ENCODE assay signal across 8 mouse cellular contexts in the genomic region with DNA sequence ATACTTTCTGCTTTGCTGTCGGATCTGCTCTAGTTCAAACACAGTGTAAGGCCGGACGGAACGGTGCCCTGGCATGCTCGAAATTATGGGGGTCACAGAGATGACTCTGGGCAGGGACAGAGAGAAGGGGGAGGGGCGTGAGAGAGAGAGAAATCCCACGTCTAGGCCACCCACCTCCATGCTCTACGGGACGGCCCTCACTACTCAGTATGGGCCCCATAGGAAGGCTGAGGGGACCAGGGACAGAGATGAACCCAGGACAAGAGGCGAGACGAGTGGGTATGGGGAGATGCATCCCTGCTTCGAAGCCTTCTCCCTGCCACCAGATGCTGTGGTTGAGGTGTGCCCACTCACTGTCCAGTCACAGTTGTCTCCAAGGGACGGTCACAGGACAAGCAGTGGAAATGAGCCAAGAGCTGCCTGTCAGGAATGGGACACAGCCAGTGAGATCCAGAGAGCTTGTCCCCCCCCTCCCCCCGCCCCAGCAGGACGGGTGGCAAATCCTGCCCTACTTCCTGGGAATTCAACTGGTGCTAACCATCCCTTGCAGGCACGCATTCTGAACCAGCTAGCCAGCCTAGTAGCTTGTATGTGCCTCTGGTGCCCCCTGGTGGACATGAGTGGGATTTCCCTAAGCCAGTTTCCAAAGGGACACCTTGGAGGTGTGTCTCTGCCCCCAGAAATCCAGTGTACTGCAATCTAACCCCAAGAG. TPM values are rescaled to one million over a fixed set of nuclear protein-coding genes. Genes with fewer than 3 reads are reported as not detected.
DNase-seq lines count a peak whose midpoint lies in the region; ATAC-seq and TF ChIP-seq lines count a peak whose summit lies in the region.

No protein-coding gene starts in this region.

- H3K36me3 ChIP-seq in embryonic facial prominence, embryonic 15.5 days: no peaks in the 10 kb centered on the region
- no peaks in the 10 kb centered on the region for H3K36me3 ChIP-seq in heart, embryonic 11.5 days (ENCODE audit: control insufficient read depth, insufficient read depth, low read length)
- no peaks in the 10 kb centered on the region for H3K36me3 ChIP-seq in kidney, embryonic 15.5 days
- no peaks in the 10 kb centered on the region for H3K36me3 ChIP-seq in limb, embryonic 15.5 days

- H3K27ac ChIP-seq in bone marrow, adult 2 months (ENCODE audit: control insufficient read depth, insufficient read depth, low read depth, low read length, poor library complexity): no peak overlapping the region
- no peak overlapping the region for H3K27ac ChIP-seq in embryonic facial prominence, embryonic 15.5 days (replicated peaks)
- no peak overlapping the region for H3K27ac ChIP-seq in heart, embryonic 11.5 days (ENCODE audit: low read depth, low read length)
- no peak overlapping the region for H3K27ac ChIP-seq in kidney, embryonic 15.5 days
- H3K27ac ChIP-seq in limb, embryonic 15.5 days: no peak overlapping the region

- peaks cover 16% of the 10 kb centered on the region for H3K27me3 ChIP-seq in embryonic facial prominence, embryonic 15.5 days
- peaks cover 19% of the 10 kb centered on the region for H3K27me3 ChIP-seq in heart, embryonic 11.5 days (ENCODE audit: control insufficient read depth, insufficient read depth, low read length)
- H3K27me3 ChIP-seq in kidney, embryonic 15.5 days: peaks cover 22% of the 10 kb centered on the region
- H3K27me3 ChIP-seq in limb, embryonic 15.5 days: peaks cover 24% of the 10 kb centered on the region

- H3K4me3 ChIP-seq in bone marrow, adult 2 months (replicated peaks; ENCODE audit: control insufficient read depth, low read depth, low read length): no peak overlapping the region
- H3K4me3 ChIP-seq in embryonic facial prominence, embryonic 15.5 days (replicated peaks): no peak overlapping the region
- H3K4me3 ChIP-seq in heart, embryonic 11.5 days (ENCODE audit: low read depth, low read length): no peak overlapping the region
- 0 out of 2 replicates have a peak overlapping the region, but pooled peaks have one; percentile 15 for H3K4me3 ChIP-seq in kidney, embryonic 15.5 days (replicated peaks)
- H3K4me3 ChIP-seq in limb, embryonic 15.5 days: no peak overlapping the region

- no peaks in the 10 kb centered on the region for H3K9me3 ChIP-seq in embryonic facial prominence, embryonic 15.5 days (replicated peaks)
- H3K9me3 ChIP-seq in heart, embryonic 11.5 days (replicated peaks; ENCODE audit: control insufficient read depth, low read length): no peaks in the 10 kb centered on the region
- no peaks in the 10 kb centered on the region; the same call in 1 of the 2 replicates for H3K9me3 ChIP-seq in kidney, embryonic 15.5 days (replicated peaks)
- H3K9me3 ChIP-seq in limb, embryonic 15.5 days: no peaks in the 10 kb centered on the region

- DNase-seq in 3T3-L1 (ENCODE audit: low read depth, low spot score): peak; percentile 96
- peak; percentile 68 to 84 for DNase-seq in monocyte, adult 2 months (ENCODE audit: low read depth in 1 of 2, low spot score in 2 of 2)
- DNase-seq in spleen, postnatal 36 days (ENCODE audit: low spot score in 2 of 2): peak; percentile 81 to 89

- H3K4me1 ChIP-seq in bone marrow, adult 2 months (ENCODE audit: control insufficient read depth, insufficient read depth, low read length): peaks cover 1% of the 10 kb centered on the region; the same call in 1 of the 2 replicates
- H3K4me1 ChIP-seq in embryonic facial prominence, embryonic 15.5 days: peaks cover 10% of the 10 kb centered on the region
- H3K4me1 ChIP-seq in heart, embryonic 11.5 days (ENCODE audit: control insufficient read depth, insufficient read depth, low read length): peaks cover under 1% of the 10 kb centered on the region
- peaks cover 39% of the 10 kb centered on the region for H3K4me1 ChIP-seq in kidney, embryonic 15.5 days
- H3K4me1 ChIP-seq in limb, embryonic 15.5 days: peaks cover 8% of the 10 kb centered on the region

- 61% methylated on average over 16 of the region's 16 CpGs for WGBS in bone marrow, adult 2 months
- 22% methylated on average over 16 of the region's 16 CpGs for WGBS in embryonic facial prominence, embryonic 15.5 days
- WGBS in heart, embryonic 11.5 days (ENCODE audit: insufficient replicate concordance): 24% methylated on average over 16 of the region's 16 CpGs
- WGBS in kidney, embryonic 15.5 days: 20% methylated on average over 16 of the region's 16 CpGs
- 24% methylated on average over 16 of the region's 16 CpGs for WGBS in limb, embryonic 15.5 days

- no peak overlapping the region for H3K9ac ChIP-seq in embryonic facial prominence, embryonic 15.5 days
- no peak overlapping the region for H3K9ac ChIP-seq in heart, embryonic 11.5 days (ENCODE audit: low read depth, low read length)
- H3K9ac ChIP-seq in kidney, embryonic 15.5 days: 0 out of 2 replicates have a peak overlapping the region, but pooled peaks have one; percentile 8
- no peak overlapping the region for H3K9ac ChIP-seq in limb, embryonic 15.5 days

- H3K4me2 ChIP-seq in embryonic facial prominence, embryonic 15.5 days (replicated peaks): peak overlapping the region; percentile 40
- H3K4me2 ChIP-seq in heart, embryonic 11.5 days: peak overlapping the region; percentile 46
- H3K4me2 ChIP-seq in kidney, embryonic 15.5 days: peak overlapping the region; percentile 46
- H3K4me2 ChIP-seq in limb, embryonic 15.5 days: peak overlapping the region; percentile 34

- no peak for TF ChIP-seq POLR2A in bone marrow, adult 2 months (IDR thresholded peaks at IDR 0.05; ENCODE audit: borderline replicate concordance, control insufficient read depth, low read depth, low read length)

- no peak; the same call in 1 of the 2 replicates for ATAC-seq in embryonic facial prominence, embryonic 15.5 days (ENCODE audit: insufficient number of reproducible peaks, low FRiP score, low TSS enrichment, low read depth)
- ATAC-seq in heart, embryonic 11.5 days (replicated peaks; ENCODE audit: insufficient number of reproducible peaks, low FRiP score, low TSS enrichment): no peak
- peak; percentile 26; the same call in 1 of the 2 replicates for ATAC-seq in kidney, embryonic 15.5 days (replicated peaks; ENCODE audit: low FRiP score)
- ATAC-seq in limb, embryonic 15.5 days (ENCODE audit: insufficient number of reproducible peaks, low FRiP score, low TSS enrichment, low read depth): peak; percentile 11; the same call in 1 of the 2 replicates

- peak; percentile 99 for TF ChIP-seq CTCF in bone marrow, adult 2 months (IDR thresholded peaks at IDR 0.05; ENCODE audit: control insufficient read depth, insufficient read depth, low read length)

RNA-seq across cellular contexts. Expression of a gene that starts 11.9 kb away (rescaled TPM):
- polyA plus RNA-seq in bone marrow, adult 2 months (2011; ENCODE audit: insufficient read depth, insufficient read length, low replicate concordance, missing spikeins): 157 and 172 TPM in 2 replicates
- polyA plus RNA-seq in embryonic facial prominence, embryonic 15.5 days (2015; fragmentation: Nextera tagmentation; extraction: Ambion mirVana): 33.3 and 39.6 TPM in 2 replicates
- polyA plus RNA-seq in heart, embryonic 11.5 days (2014; fragmentation: Nextera tagmentation; extraction: Ambion mirVana): 60.6 and 68.3 TPM in 2 replicates
- polyA plus RNA-seq in kidney, embryonic 15.5 days (2015; fragmentation: Nextera tagmentation; extraction: Ambion mirVana): 45.7 and 58.1 TPM in 2 replicates
- 25.9 and 26.6 TPM in 2 replicates for polyA plus RNA-seq in limb, embryonic 15.5 days (2015; fragmentation: Nextera tagmentation; extraction: Ambion mirVana)

RNA-seq across cellular contexts. Expression of a gene that starts 20.3 kb away (rescaled TPM):
- polyA plus RNA-seq in bone marrow, adult 2 months (2011; ENCODE audit: insufficient read depth, insufficient read length, low replicate concordance, missing spikeins): not detected in 2 replicates
- 0.09 and 0.16 TPM in 2 replicates for polyA plus RNA-seq in embryonic facial prominence, embryonic 15.5 days (2015; fragmentation: Nextera tagmentation; extraction: Ambion mirVana)
- polyA plus RNA-seq in heart, embryonic 11.5 days (2014; fragmentation: Nextera tagmentation; extraction: Ambion mirVana): 0.31 TPM in 1 of 2 replicates, not detected in the other
- polyA plus RNA-seq in kidney, embryonic 15.5 days (2015; fragmentation: Nextera tagmentation; extraction: Ambion mirVana): 0.14 and 0.30 TPM in 2 replicates
- 0.09 and 0.15 TPM in 2 replicates for polyA plus RNA-seq in limb, embryonic 15.5 days (2015; fragmentation: Nextera tagmentation; extraction: Ambion mirVana)

RNA-seq across cellular contexts. Expression of a gene that starts 32.9 kb away (rescaled TPM):
- polyA plus RNA-seq in bone marrow, adult 2 months (2011; ENCODE audit: insufficient read depth, insufficient read length, low replicate concordance, missing spikeins): 14.2 and 14.5 TPM in 2 replicates
- polyA plus RNA-seq in embryonic facial prominence, embryonic 15.5 days (2015; fragmentation: Nextera tagmentation; extraction: Ambion mirVana): 15.7 and 17.0 TPM in 2 replicates
- 8.6 and 9.2 TPM in 2 replicates for polyA plus RNA-seq in heart, embryonic 11.5 days (2014; fragmentation: Nextera tagmentation; extraction: Ambion mirVana)
- polyA plus RNA-seq in kidney, embryonic 15.5 days (2015; fragmentation: Nextera tagmentation; extraction: Ambion mirVana): 12.4 and 12.5 TPM in 2 replicates
- 9.9 and 12.3 TPM in 2 replicates for polyA plus RNA-seq in limb, embryonic 15.5 days (2015; fragmentation: Nextera tagmentation; extraction: Ambion mirVana)

RNA-seq across cellular contexts. Expression of a gene that starts 48.2 kb away (rescaled TPM):
- 20.1 and 41.9 TPM in 2 replicates for polyA plus RNA-seq in bone marrow, adult 2 months (2011; ENCODE audit: insufficient read depth, insufficient read length, low replicate concordance, missing spikeins)
- polyA plus RNA-seq in embryonic facial prominence, embryonic 15.5 days (2015; fragmentation: Nextera tagmentation; extraction: Ambion mirVana): 154 and 161 TPM in 2 replicates
- polyA plus RNA-seq in heart, embryonic 11.5 days (2014; fragmentation: Nextera tagmentation; extraction: Ambion mirVana): 96.5 and 101 TPM in 2 replicates
- 196 and 208 TPM in 2 replicates for polyA plus RNA-seq in kidney, embryonic 15.5 days (2015; fragmentation: Nextera tagmentation; extraction: Ambion mirVana)
- polyA plus RNA-seq in limb, embryonic 15.5 days (2015; fragmentation: Nextera tagmentation; extraction: Ambion mirVana): 134 and 138 TPM in 2 replicates

Comparison
In these comparisons a context has a peak if more than half of its experiments do, and no peak if none do; other contexts are left out.
1. ATAC-seq: peak in kidney, embryonic 15.5 days (single experiment) and limb, embryonic 15.5 days (single experiment); none in embryonic facial prominence, embryonic 15.5 days (single experiment) and heart, embryonic 11.5 days (single experiment).
2. Peak in every context shown above with its lines, with median percentiles within 50 percentile points of each other: DNase-seq and H3K4me2 ChIP-seq.